Mouse (Mus musculus) Patski (cell line): ENCODE data around the gene Rab40c. TPM values are rescaled to one million over a fixed set of nuclear protein-coding genes. Genes with fewer than 3 reads are reported as not detected.

ENCODE experiments used
- ATAC-seq: fragments of 100-300 bp; one replicate; pipeline ENCODE4 v1.8.0; 2021
- CTCF ChIA-PET: fragments of 350-600 bp; sonication (Branson Sonifier 250); formaldehyde crosslinking; loops from one replicate; lab custom pipeline; 2022; ENCODE audit warnings: inconsistent platforms; lab: Charles Lee
- POLR2A ChIA-PET: fragments of 350-600 bp; sonication (Branson Sonifier 250); formaldehyde crosslinking; loops from one replicate; lab custom pipeline; 2022; ENCODE audit warnings: antibody characterized with exemption, inconsistent platforms; lab: Charles Lee
- DNase-seq: peaks from one replicate; pipeline ENCODE4 v3.0.0-alpha.2; 2011; ENCODE audit warnings: low read depth, low spot score
- H3K27me3 ChIP-seq: fragments of 371-371 bp; one replicate; pipeline ENCODE4 v1.5.1; 2021
- CTCF ChIP-seq: fragments of 100-300 bp; IDR thresholded peaks from one replicate; pipeline ENCODE4 v1.5.1; 2021
- in situ Hi-C: fragments of 300-500 bp; cut with MboI; formaldehyde crosslinking; loops from 3 replicates; pipeline ENCODE4 v1.11.1; 2018; ENCODE audit warnings: low pct_unique_long_range_greater_than_20kb, mixed read lengths
- polyA plus RNA-seq: library from polyadenylated mRNA; unstranded; gene quantifications from one replicate; pipeline ENCODE4 v1.2.3, GENCODE M21; 2021

The Rab40c gene
- polyA plus RNA-seq, 1 experiment from 2014 or later = 20.2 TPM

- DNase-seq (no peak), ATAC-seq (peak; percentile 73)
- ChIA-PET CTCF (interaction anchor here (1.3 kb wide), 1 partner anchor 10 kb away, joined by 3 read pairs; no protein-coding TSS in a partner anchor), POLR2A (interaction anchor here (0.9 to 1.7 kb wide), 4 partner anchors 14 to 24 kb away, joined by 3 to 7 read pairs (median 4); partner anchors contain the start of genes Mettl26 and Rhbdl1)
- in situ Hi-C loops = no loop called here
- TF ChIP-seq CTCF = no peak
- H3K27me3 ChIP-seq = no peaks in the 10 kb centered on the region
Observed at GRCm38 (mm10) chr17:25860832-25861703, 58.5 kb downstream of the Rab40c start, which contains the start of gene Wdr90. Wdr90 (minus strand) TSS chr17:25861501.

GRCm38 (mm10) chr17:25860229-25860628 is 59.3 kb downstream of the Rab40c start:
- in situ Hi-C loops = no loop called here
- ATAC-seq (no peak), DNase-seq (no peak)
- ChIA-PET CTCF (no interaction called here), POLR2A (interaction anchor here (1.3 kb wide), 1 partner anchor 15 kb away, joined by 4 read pairs; no protein-coding TSS in a partner anchor)
- no peaks in the 10 kb centered on the region for H3K27me3 ChIP-seq
- no peak for TF ChIP-seq CTCF

GRCm38 (mm10) chr17:25844396-25844901 is 75.1 kb downstream of the Rab40c start, which contains the start of gene Rhot2:
Rhot2 (minus strand) TSS chr17:25844851.
- CTCF ChIA-PET = no interaction called here
- in situ Hi-C loops = no loop called here

GRCm38 (mm10) chr17:25843636-25844395 is 75.7 kb downstream of the Rab40c start:
- POLR2A ChIA-PET = interaction anchor here (1.0 kb wide), 1 partner anchor 9 kb away, joined by 5 read pairs; no protein-coding TSS in a partner anchor
- CTCF ChIA-PET = no interaction called here
- TF ChIP-seq CTCF = no peak
- peak; percentile 34 for ATAC-seq
- no peaks in the 10 kb centered on the region for H3K27me3 ChIP-seq
- DNase-seq = no peak
- in situ Hi-C loops = no loop called here

More at GRCm38 (mm10) chr17:25844396-25844901, 75.1 kb downstream of the Rab40c start, which contains the start of gene Rhot2:
- TF ChIP-seq CTCF = no peak
- DNase-seq = no peak
- H3K27me3 ChIP-seq = no peaks in the 10 kb centered on the region
- ATAC-seq = peak; percentile 87
- POLR2A ChIA-PET = interaction anchor here (0.6 to 0.9 kb wide), 2 partner anchors 11 to 41 kb away, joined by 3 to 7 read pairs; partner anchors contain the start of gene Stub1

- POLR2A ChIA-PET = interaction anchor here (1.0 to 1.6 kb wide), 2 partner anchors 10 kb away, joined by 5 to 7 read pairs; partner anchors contain the start of gene Stub1
- CTCF ChIA-PET = interaction anchor here (1.3 kb wide), 1 partner anchor 10 kb away, joined by 5 read pairs; the partner anchor contains the start of gene Stub1
- ATAC-seq (no peak), DNase-seq (no peak)
- in situ Hi-C loops = no loop called here
- no peak for TF ChIP-seq CTCF
- no peaks in the 10 kb centered on the region for H3K27me3 ChIP-seq
Observed at GRCm38 (mm10) chr17:25843122-25843521, 76.4 kb downstream of the Rab40c start.

- in situ Hi-C loops = no loop called here
- CTCF ChIA-PET = interaction anchor here (1.3 kb wide), 1 partner anchor 9 kb away, joined by 5 read pairs; the partner anchor contains the start of gene Stub1
Observed at GRCm38 (mm10) chr17:25842509-25842908, 77.0 kb downstream of the Rab40c start.

GRCm38 (mm10) chr17:25841117-25841880 is 78.2 kb downstream of the Rab40c start, which contains the start of gene Gm20683:
Gm20683 (minus strand) TSS chr17:25841763.
- CTCF ChIA-PET = interaction anchor here (1.3 kb wide), 1 partner anchor 8 kb away, joined by 5 read pairs; the partner anchor contains the start of gene Stub1
- POLR2A ChIA-PET = interaction anchor here (1.6 kb wide), 1 partner anchor 8 kb away, joined by 7 read pairs; the partner anchor contains the start of gene Stub1

More at GRCm38 (mm10) chr17:25842509-25842908, 77.0 kb downstream of the Rab40c start:
- no peak for ATAC-seq
- POLR2A ChIA-PET = interaction anchor here (1.6 kb wide), 1 partner anchor 9 kb away, joined by 7 read pairs; the partner anchor contains the start of gene Stub1
- TF ChIP-seq CTCF = no peak
- no peak for DNase-seq
- no peaks in the 10 kb centered on the region for H3K27me3 ChIP-seq

GRCm38 (mm10) chr17:25840519-25840918 is 79.0 kb downstream of the Rab40c start:
- DNase-seq = no peak
- in situ Hi-C loops = no loop called here
- no peak for ATAC-seq
- ChIA-PET POLR2A (interaction anchor here (1.2 kb wide), 1 partner anchor 21 kb away, joined by 3 read pairs; the partner anchor contains the start of gene Wdr90), CTCF (no interaction called here)
- no peak for TF ChIP-seq CTCF
- no peaks in the 10 kb centered on the region for H3K27me3 ChIP-seq

More at GRCm38 (mm10) chr17:25841117-25841880, 78.2 kb downstream of the Rab40c start, which contains the start of gene Gm20683:
- in situ Hi-C loops = no loop called here
- TF ChIP-seq CTCF = no peak
- H3K27me3 ChIP-seq = no peaks in the 10 kb centered on the region
- no peak for ATAC-seq
- no peak for DNase-seq
